Mouse (Mus musculus) hindbrain, embryonic 13.5 days (tissue): ENCODE results near the gene Gp5. TPM values are rescaled to one million over a fixed set of nuclear protein-coding genes. Genes with fewer than 3 reads are reported as not detected.

Experiments
- ATAC-seq: fragments of 200-750 bp; cut with Nextera tagmentation; 2 replicates; pipeline ENCODE4 v1.8.0; 2017; ENCODE audit warnings: moderate TSS enrichment; ENCODE audit not compliant: low FRiP score
- H3K27ac ChIP-seq: fragments of 300-500 bp; sonication (generic); 2 replicates; pipeline ENCODE4 v1.5.1; 2015; ENCODE audit warnings: inconsistent platforms, mild to moderate bottlenecking, moderate library complexity
- H3K27me3 ChIP-seq: fragments of 300-500 bp; sonication (generic); 2 replicates; pipeline ENCODE4 v1.6.1; 2015; ENCODE audit warnings: mild to moderate bottlenecking, inconsistent platforms
- H3K36me3 ChIP-seq: fragments of 300-500 bp; sonication (generic); 2 replicates; pipeline ENCODE4 v1.6.1; 2015; ENCODE audit warnings: mild to moderate bottlenecking, inconsistent platforms
- H3K4me1 ChIP-seq: fragments of 300-500 bp; sonication (generic); replicated peaks from 2 replicates; pipeline ENCODE4 v1.6.1; 2015; ENCODE audit warnings: inconsistent platforms
- H3K4me2 ChIP-seq: fragments of 300-500 bp; sonication (generic); 2 replicates; pipeline ENCODE4 v1.6.1; 2015; ENCODE audit warnings: inconsistent platforms, mild to moderate bottlenecking, moderate library complexity
- H3K4me3 ChIP-seq: fragments of 300-500 bp; sonication (generic); 2 replicates; pipeline ENCODE4 v1.5.1; 2015; ENCODE audit warnings: mild to moderate bottlenecking, inconsistent platforms
- H3K9ac ChIP-seq: fragments of 300-500 bp; sonication (generic); 2 replicates; pipeline ENCODE4 v1.6.1; 2015; ENCODE audit warnings: mild to moderate bottlenecking, inconsistent platforms
- H3K9me3 ChIP-seq: fragments of 300-500 bp; sonication (generic); 2 replicates; pipeline ENCODE4 v1.6.1; 2016; ENCODE audit warnings: inconsistent platforms
- WGBS: fragments of 180-500 bp; shearing (Covaris S2); methylation state at CpG from one replicate; pipeline ENCODE4 v1.1.7; 2015; 5-methylcytosine and 5-hydroxymethylcytosine counted together
- polyA plus RNA-seq: library from polyadenylated mRNA; unstranded; fragments of >200 nt; fragmentation: Nextera tagmentation; extraction: Ambion mirVana; gene quantifications from 2 replicates; pipeline ENCODE4 v1.2.1, GENCODE M21; 2015

The Gp5 gene
- polyA plus RNA-seq, 1 experiment from 2014 or later, result 0.51 TPM

DNA sequence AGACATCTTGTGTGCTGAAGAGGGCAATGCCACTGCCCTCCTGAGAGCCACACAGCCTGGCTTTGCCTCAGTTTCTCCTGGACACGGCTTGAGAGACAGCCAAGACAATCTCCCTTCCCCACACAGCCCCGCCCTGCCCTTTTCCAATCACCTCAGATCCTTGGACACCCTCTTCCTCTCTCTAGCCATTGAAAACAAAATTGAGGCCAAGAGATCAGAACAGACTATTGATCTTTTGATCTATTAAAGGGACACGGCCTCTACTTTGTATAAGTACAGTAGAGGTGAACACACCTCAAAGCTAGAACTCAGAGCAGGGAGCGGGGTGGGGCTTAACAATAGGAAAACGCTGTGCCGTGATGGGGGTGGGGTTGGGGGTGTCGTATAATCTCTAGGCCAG, 52.1 kb downstream of the Gp5 start:
- H3K4me3 ChIP-seq, result no peak overlapping the region
- peaks cover 24% of the 10 kb centered on the region for H3K27me3 ChIP-seq
- ATAC-seq, result no peak
- H3K9ac ChIP-seq, result no peak overlapping the region
- H3K9me3 ChIP-seq, result no peaks in the 10 kb centered on the region
- H3K36me3 ChIP-seq, result no peaks in the 10 kb centered on the region
- WGBS, result 92% methylated on average over 7 of the region's 7 CpGs
- no peak overlapping the region for H3K4me2 ChIP-seq
- no peak overlapping the region for H3K27ac ChIP-seq
- H3K4me1 ChIP-seq, result 0 out of 2 replicates have a peak, but pooled peaks cover 2% of the 10 kb centered on the region

DNA sequence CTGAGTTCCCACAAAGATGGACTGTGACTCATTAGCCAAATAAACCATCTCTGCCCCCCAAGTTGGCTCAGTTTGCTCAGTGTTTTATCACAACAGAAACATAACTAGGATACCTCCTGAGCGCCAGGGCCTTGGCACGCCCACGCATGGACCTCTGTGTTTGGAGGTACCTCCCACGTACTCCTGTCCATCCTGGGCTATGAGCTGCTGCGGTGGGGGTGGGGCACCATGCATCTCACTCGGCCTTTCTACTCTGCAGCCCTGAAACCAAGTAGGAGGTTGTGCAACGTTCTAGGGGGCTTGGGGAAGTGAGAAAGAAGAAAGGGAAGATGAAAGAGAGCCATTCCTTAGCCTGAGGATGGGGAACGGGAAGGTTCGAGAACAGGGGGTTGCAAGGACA, 52.9 kb downstream of the Gp5 start:
- WGBS, result 81% methylated on average over 9 of the region's 9 CpGs
- H3K9me3 ChIP-seq, result no peaks in the 10 kb centered on the region
- H3K36me3 ChIP-seq, result no peaks in the 10 kb centered on the region
- H3K27me3 ChIP-seq, result peaks cover 27% of the 10 kb centered on the region
- no peak overlapping the region for H3K4me3 ChIP-seq
- H3K4me2 ChIP-seq, result no peak overlapping the region
- H3K27ac ChIP-seq, result no peak overlapping the region
- no peak for ATAC-seq
- 0 out of 2 replicates have a peak, but pooled peaks cover 2% of the 10 kb centered on the region for H3K4me1 ChIP-seq
- H3K9ac ChIP-seq, result no peak overlapping the region

Other genes starting within 250 kb of the Gp5 start
- 14.6 and 19.1 TPM in 2 replicates for gene Hes1, start 246.4 kb downstream of the Gp5 start, polyA plus RNA-seq
- gene Cpn2, start 43.3 kb downstream of the Gp5 start, polyA plus RNA-seq, result not detected in 2 replicates
- 0.26 and 0.28 TPM in 2 replicates for gene Lrrc15, start 27.5 kb downstream of the Gp5 start, polyA plus RNA-seq
- gene Atp13a3, start 95.2 kb upstream of the Gp5 start, polyA plus RNA-seq, result 7.4 and 7.5 TPM in 2 replicates
- gene Tmem44, start 240.1 kb upstream of the Gp5 start, polyA plus RNA-seq, result 73.7 and 82.8 TPM in 2 replicates